Mouse (Mus musculus): ENCODE measurements around the gene Plbd1. TPM values are rescaled to one million over a fixed set of nuclear protein-coding genes. Genes with fewer than 3 reads are reported as not detected.
A peak's percentile ranks its signal among the peaks of the same experiment; 100 is the strongest.

Gene Plbd1
- polyA plus RNA-seq, 1 experiment from 2014 or later: 1.3 TPM

GRCm38 (mm10) chr6:136672467-136672866 lies 10.7 kb upstream of the Plbd1 start:
- 68% methylated on average over 7 of the region's 7 CpGs for WGBS
- no peak for ATAC-seq (ENCODE audit: low FRiP score, low read depth)

GRCm38 (mm10) chr6:136669274-136669673 lies 7.5 kb upstream of the Plbd1 start:
- no peak for ATAC-seq (ENCODE audit: low FRiP score, low read depth)
- H3K4me2 ChIP-seq: no peak overlapping the region
- no peaks in the 10 kb centered on the region for H3K9me3 ChIP-seq
- H3K9ac ChIP-seq: no peak overlapping the region
- H3K4me3 ChIP-seq: no peak overlapping the region
- H3K27me3 ChIP-seq: no peaks in the 10 kb centered on the region
- no peaks in the 10 kb centered on the region for H3K4me1 ChIP-seq (replicated peaks)
- H3K27ac ChIP-seq (replicated peaks): no peak overlapping the region
- no peaks in the 10 kb centered on the region for H3K36me3 ChIP-seq
- WGBS: 36% methylated on average over 5 of the region's 5 CpGs

More at GRCm38 (mm10) chr6:136672467-136672866, 10.7 kb upstream of the Plbd1 start:
- Histone ChIP-seq H3K9ac (no peak overlapping the region), H3K27ac (replicated peaks) (no peak overlapping the region), H3K4me2 (no peak overlapping the region), H3K4me1 (replicated peaks) (no peaks in the 10 kb centered on the region), H3K4me3 (no peak overlapping the region), H3K36me3 (no peaks in the 10 kb centered on the region), H3K9me3 (no peaks in the 10 kb centered on the region), H3K27me3 (no peaks in the 10 kb centered on the region)

GRCm38 (mm10) chr6:136668266-136668986 lies 6.7 kb upstream of the Plbd1 start:
- WGBS: 61% methylated on average over 14 of the region's 14 CpGs
- H3K4me2 ChIP-seq: no peak overlapping the region

GRCm38 (mm10) chr6:136662063-136662462 lies 335 bp upstream of the Plbd1 start:
- no peaks in the 10 kb centered on the region for H3K9me3 ChIP-seq
- 24% methylated on average over 11 of the region's 11 CpGs for WGBS
- no peak for ATAC-seq (ENCODE audit: low FRiP score, low read depth)
- no peak overlapping the region for H3K27ac ChIP-seq (replicated peaks)
- no peak overlapping the region for H3K4me3 ChIP-seq
- H3K9ac ChIP-seq: no peak overlapping the region
- peaks cover 6% of the 10 kb centered on the region; the same call in 1 of the 2 replicates for H3K4me1 ChIP-seq (replicated peaks)
- peak overlapping the region; percentile 52; the same call in 1 of the 2 replicates for H3K4me2 ChIP-seq
- H3K36me3 ChIP-seq: no peaks in the 10 kb centered on the region
- peaks cover 27% of the 10 kb centered on the region for H3K27me3 ChIP-seq

More at GRCm38 (mm10) chr6:136668266-136668986, 6.7 kb upstream of the Plbd1 start:
- Histone ChIP-seq H3K27me3 (no peaks in the 10 kb centered on the region), H3K9me3 (no peaks in the 10 kb centered on the region), H3K4me1 (replicated peaks) (no peaks in the 10 kb centered on the region), H3K4me3 (no peak overlapping the region), H3K9ac (no peak overlapping the region), H3K36me3 (no peaks in the 10 kb centered on the region), H3K27ac (replicated peaks) (no peak overlapping the region)
- no peak for ATAC-seq (ENCODE audit: low FRiP score, low read depth)

GRCm38 (mm10) chr6:136660831-136661705 lies 660 bp downstream of the Plbd1 start:
- no peak overlapping the region for H3K9ac ChIP-seq
- 21% methylated on average over 34 of the region's 34 CpGs for WGBS

GRCm38 (mm10) chr6:136659226-136659625 lies 2.5 kb downstream of the Plbd1 start:
- WGBS: 92% methylated on average over 9 of the region's 9 CpGs
- H3K9ac ChIP-seq: no peak overlapping the region

More at GRCm38 (mm10) chr6:136660831-136661705, 660 bp downstream of the Plbd1 start:
- Histone ChIP-seq H3K9me3 (no peaks in the 10 kb centered on the region), H3K36me3 (no peaks in the 10 kb centered on the region), H3K4me3 (peak overlapping the region; percentile 18; the same call in 1 of the 2 replicates), H3K4me1 (replicated peaks) (peaks cover 6% of the 10 kb centered on the region; the same call in 1 of the 2 replicates), H3K27ac (replicated peaks) (no peak overlapping the region), H3K27me3 (peaks cover 27% of the 10 kb centered on the region), H3K4me2 (peak overlapping the region; percentile 52)
- no peak for ATAC-seq (ENCODE audit: low FRiP score, low read depth)

GRCm38 (mm10) chr6:136658303-136658702 lies 3.4 kb downstream of the Plbd1 start:
- ATAC-seq (ENCODE audit: low FRiP score, low read depth): no peak
- Histone ChIP-seq H3K4me3 (no peak overlapping the region), H3K4me2 (no peak overlapping the region), H3K9me3 (no peaks in the 10 kb centered on the region), H3K27ac (replicated peaks) (no peak overlapping the region), H3K27me3 (peaks cover 27% of the 10 kb centered on the region), H3K36me3 (no peaks in the 10 kb centered on the region), H3K4me1 (replicated peaks) (peaks cover 6% of the 10 kb centered on the region; the same call in 1 of the 2 replicates), H3K9ac (no peak overlapping the region)
- 85% methylated on average over 4 of the region's 4 CpGs for WGBS

More at GRCm38 (mm10) chr6:136659226-136659625, 2.5 kb downstream of the Plbd1 start:
- Histone ChIP-seq H3K4me2 (no peak overlapping the region), H3K9me3 (no peaks in the 10 kb centered on the region), H3K36me3 (no peaks in the 10 kb centered on the region), H3K27ac (replicated peaks) (no peak overlapping the region), H3K27me3 (peaks cover 27% of the 10 kb centered on the region), H3K4me1 (replicated peaks) (peaks cover 6% of the 10 kb centered on the region; the same call in 1 of the 2 replicates), H3K4me3 (no peak overlapping the region)
- no peak for ATAC-seq (ENCODE audit: low FRiP score, low read depth)

- Histone ChIP-seq H3K36me3 (no peaks in the 10 kb centered on the region), H3K4me1 (replicated peaks) (no peaks in the 10 kb centered on the region)
- WGBS: 72% methylated on average over 11 of the region's 11 CpGs
These were observed 5.9 kb downstream of the Plbd1 start for GRCm38 (mm10) chr6:136655786-136656185.

GRCm38 (mm10) chr6:136654470-136654869 lies 7.3 kb downstream of the Plbd1 start:
- Histone ChIP-seq H3K27me3 (no peaks in the 10 kb centered on the region), H3K36me3 (no peaks in the 10 kb centered on the region), H3K4me1 (replicated peaks) (no peaks in the 10 kb centered on the region), H3K9ac (no peak overlapping the region), H3K4me2 (no peak overlapping the region), H3K27ac (replicated peaks) (no peak overlapping the region), H3K4me3 (no peak overlapping the region), H3K9me3 (no peaks in the 10 kb centered on the region)
- ATAC-seq (ENCODE audit: low FRiP score, low read depth): no peak
- 90% methylated on average over 20 of the region's 20 CpGs for WGBS

More at GRCm38 (mm10) chr6:136655786-136656185, 5.9 kb downstream of the Plbd1 start:
- Histone ChIP-seq H3K9ac (no peak overlapping the region), H3K27ac (replicated peaks) (no peak overlapping the region), H3K27me3 (peaks cover 5% of the 10 kb centered on the region; the same call in 1 of the 2 replicates), H3K4me2 (no peak overlapping the region), H3K9me3 (no peaks in the 10 kb centered on the region), H3K4me3 (no peak overlapping the region)
- no peak for ATAC-seq (ENCODE audit: low FRiP score, low read depth)

- Histone ChIP-seq H3K4me1 (replicated peaks) (no peaks in the 10 kb centered on the region), H3K36me3 (no peaks in the 10 kb centered on the region), H3K9me3 (no peaks in the 10 kb centered on the region), H3K27me3 (no peaks in the 10 kb centered on the region), H3K4me2 (no peak overlapping the region), H3K27ac (replicated peaks) (no peak overlapping the region), H3K4me3 (no peak overlapping the region), H3K9ac (no peak overlapping the region)
- no peak for ATAC-seq (ENCODE audit: low FRiP score, low read depth)
- WGBS: 73% methylated on average over 5 of the region's 5 CpGs
These were observed 8.4 kb downstream of the Plbd1 start for GRCm38 (mm10) chr6:136653331-136653730.

- no peaks in the 10 kb centered on the region for H3K36me3 ChIP-seq
- WGBS: 94% methylated on average over 8 of the region's 8 CpGs
- H3K4me1 ChIP-seq (replicated peaks): no peaks in the 10 kb centered on the region; the same call in 1 of the 2 replicates
- H3K4me2 ChIP-seq: no peak overlapping the region
- no peak overlapping the region for H3K27ac ChIP-seq (replicated peaks)
- no peaks in the 10 kb centered on the region for H3K27me3 ChIP-seq
- H3K4me3 ChIP-seq: no peak overlapping the region
- no peak overlapping the region for H3K9ac ChIP-seq
- ATAC-seq (ENCODE audit: low FRiP score, low read depth): no peak
- no peaks in the 10 kb centered on the region for H3K9me3 ChIP-seq
These were observed 11.1 kb downstream of the Plbd1 start for GRCm38 (mm10) chr6:136650664-136651063.

GRCm38 (mm10) chr6:136647455-136647861 lies 14.3 kb downstream of the Plbd1 start:
- no peak overlapping the region for H3K4me3 ChIP-seq
- no peak overlapping the region for H3K4me2 ChIP-seq
- H3K36me3 ChIP-seq: no peaks in the 10 kb centered on the region
- no peaks in the 10 kb centered on the region; the same call in 1 of the 2 replicates for H3K4me1 ChIP-seq (replicated peaks)
- 84% methylated on average over 10 of the region's 10 CpGs for WGBS
- no peak overlapping the region for H3K27ac ChIP-seq (replicated peaks)
- H3K27me3 ChIP-seq: no peaks in the 10 kb centered on the region
- H3K9me3 ChIP-seq: no peaks in the 10 kb centered on the region
- H3K9ac ChIP-seq: no peak overlapping the region
- no peak for ATAC-seq (ENCODE audit: low FRiP score, low read depth)
